Mouse (Mus musculus) cerebellum, postnatal 25 days (tissue): Measurements from ENCODE around the gene Poldip3.
A peak's percentile ranks its signal among the peaks of the same experiment; 100 is the strongest.

ENCODE experiments used
- DNase-seq, 2 experiments: peaks; one replicate each; pipeline ENCODE4 v3.0.0; 2021; ENCODE audit warnings: mixed read lengths in 2 of 2

The Poldip3 gene

GRCm38 (mm10) chr15:83124625-83125024 lies 24.6 kb downstream of the Poldip3 start:
- DNase-seq: no peak

- DNase-seq: peak; percentile 93 to 95
Observed at GRCm38 (mm10) chr15:83122566-83123145, 26.5 kb downstream of the Poldip3 start, which contains the start of gene Rrp7a. Rrp7a (minus strand) TSS chr15:83122801.

- DNase-seq: peak; percentile 42 to 70
Observed at GRCm38 (mm10) chr15:83121709-83122565, 27.2 kb downstream of the Poldip3 start.

- DNase-seq: peak; percentile 69 to 82
Observed at GRCm38 (mm10) chr15:83118360-83118759, 30.8 kb downstream of the Poldip3 start.

- DNase-seq: no peak
Observed at GRCm38 (mm10) chr15:83115071-83115470, 34.1 kb downstream of the Poldip3 start.

- no peak for DNase-seq
Observed at GRCm38 (mm10) chr15:83114106-83114505, 35.1 kb downstream of the Poldip3 start.

- peak; percentile 68 to 84 for DNase-seq
Observed at GRCm38 (mm10) chr15:83112898-83113297, 36.3 kb downstream of the Poldip3 start.

GRCm38 (mm10) chr15:83111874-83112273 lies 37.3 kb downstream of the Poldip3 start:
- no peak for DNase-seq

- no peak for DNase-seq
Observed at GRCm38 (mm10) chr15:83111290-83111689, 37.9 kb downstream of the Poldip3 start.

GRCm38 (mm10) chr15:83107814-83108213 lies 41.4 kb downstream of the Poldip3 start:
- no peak for DNase-seq

GRCm38 (mm10) chr15:83106426-83106825 lies 42.8 kb downstream of the Poldip3 start:
- no peak for DNase-seq

- no peak for DNase-seq
Observed at GRCm38 (mm10) chr15:83103111-83103510, 46.1 kb downstream of the Poldip3 start.

GRCm38 (mm10) chr15:83100332-83100662 lies 48.9 kb downstream of the Poldip3 start:
- DNase-seq: no peak

- DNase-seq: peak; percentile 44 to 65
Observed at GRCm38 (mm10) chr15:83099533-83100331, 49.5 kb downstream of the Poldip3 start.

GRCm38 (mm10) chr15:83095950-83096349 lies 53.2 kb downstream of the Poldip3 start:
- no peak for DNase-seq

GRCm38 (mm10) chr15:83093687-83094086 lies 55.5 kb downstream of the Poldip3 start:
- no peak for DNase-seq

- DNase-seq: no peak
Observed at GRCm38 (mm10) chr15:83090874-83091273, 58.3 kb downstream of the Poldip3 start.

- DNase-seq: no peak
Observed at GRCm38 (mm10) chr15:83089429-83089605, 59.9 kb downstream of the Poldip3 start, which contains the start of gene Serhl. Serhl (plus strand) TSS chr15:83089506.

- peak in 1 of 2 experiments; percentile 35 for DNase-seq
Observed at GRCm38 (mm10) chr15:83088495-83089428, 60.4 kb downstream of the Poldip3 start.

GRCm38 (mm10) chr15:83086636-83087328 lies 62.4 kb downstream of the Poldip3 start:
- DNase-seq: no peak

- peak in 1 of 2 experiments; percentile 48 for DNase-seq
Observed at GRCm38 (mm10) chr15:83085901-83086300, 63.3 kb downstream of the Poldip3 start.
